20 mouse cellular contexts compared by ENCODE assay signal in genomic region chr2:150826426-150826825, GRCm38 (mm10). TPM values are rescaled to one million over a fixed set of nuclear protein-coding genes. Genes with fewer than 3 reads are reported as not detected.
DNase-seq lines count a peak whose midpoint lies in the region; TF ChIP-seq lines count a peak whose summit lies in the region.
"Had no signal": no experiment of that assay in that cellular context is flagged by ENCODE, and none has a peak within 500 bp of the region (broad histone marks: within the 10 kb centered on the region; RNA-seq: fewer than 3 reads in every experiment).

No protein-coding gene starts in this region.

- no peak overlapping the region for H3K4me3 ChIP-seq in gastrocnemius, adult 2 months
- no peak overlapping the region for H3K4me3 ChIP-seq in layer of hippocampus, adult 2 months
- H3K4me3 ChIP-seq: embryonic facial prominence, embryonic 15.5 days; forebrain, embryonic 10.5 days; neural tube, embryonic 15.5 days; stomach, embryonic 15.5 days had no signal

- H3K27ac ChIP-seq in gastrocnemius, adult 2 months = no peak overlapping the region
- H3K27ac ChIP-seq in layer of hippocampus, adult 2 months = peak overlapping the region; percentile 53
- H3K27ac ChIP-seq: embryonic facial prominence, embryonic 15.5 days; forebrain, embryonic 10.5 days; hindbrain, postnatal 0 days; kidney, postnatal 0 days; neural tube, embryonic 15.5 days; stomach, embryonic 15.5 days had no signal

- intact Hi-C loops in gastrocnemius, adult 2 months (cut with DNase I) = no loop called here
- intact Hi-C loops in gastrocnemius, postnatal 36 days (cut with DNase I) = no loop called here

- TF ChIP-seq CTCF in gastrocnemius, adult 2 months (IDR thresholded peaks at IDR 0.05) = no peak
- TF ChIP-seq CTCF in layer of hippocampus, adult 2 months (conservative IDR thresholded peaks at IDR 0.05) = no peak

- peak; percentile 40 for DNase-seq in gastrocnemius, adult 2 months
- no peak for DNase-seq in gastrocnemius, postnatal 36 days
- DNase-seq in layer of hippocampus, adult 2 months (ENCODE audit: low spot score in 2 of 2) = no peak
- no peak for DNase-seq in layer of hippocampus, postnatal 25 days (ENCODE audit: extremely low spot score in 1 of 2, low spot score in 1 of 2)
- DNase-seq in fat pad, adult 2 months (ENCODE audit: extremely low read depth, low read depth, low spot score) = peak; percentile 94
- peak; percentile 45 for DNase-seq in skeletal muscle tissue, adult 2 months (ENCODE audit: low read depth, low spot score)
- no peak for DNase-seq in kidney, adult 9 months
- DNase-seq in right cerebral cortex, adult 2 months (ENCODE audit: low spot score in 2 of 2) = no peak
- DNase-seq: cerebellum, adult 11-12 months; cerebellum, postnatal 25 days; gastrocnemius, postnatal 14 days; lung, adult 18-20 months; lung, postnatal 14 days; right cerebral cortex, postnatal 14 days had no signal

RNA-seq across cellular contexts. Expression of gene Pygb, which starts 39.9 kb away (rescaled TPM):
- 1 to 10 TPM; 4.9 to 5.5 TPM for total RNA-seq in gastrocnemius, adult 2 months (2021)
- total RNA-seq in gastrocnemius, postnatal 36 days (2021) = 1 to 10 TPM; 4.2 to 4.6 TPM
- total RNA-seq in layer of hippocampus, adult 2 months (2021) = 100 to 1,000 TPM; 203 to 212 TPM
- total RNA-seq in layer of hippocampus, postnatal 25 days (2021) = 100 to 1,000 TPM; 172 to 203 TPM

Comparison
In these comparisons a context has a peak if more than half of its experiments do, and no peak if none do; other contexts are left out.
1. DNase-seq: peak in gastrocnemius, adult 2 months (single experiment), fat pad, adult 2 months (single experiment) and skeletal muscle tissue, adult 2 months (single experiment); none in gastrocnemius, postnatal 36 days (0 of 2), layer of hippocampus, adult 2 months (0 of 2), layer of hippocampus, postnatal 25 days (0 of 2), kidney, adult 9 months (single experiment) and right cerebral cortex, adult 2 months (0 of 2).
2. RNA of gene Pygb, which starts 39.9 kb away (total RNA-seq): 203 to 212 TPM in layer of hippocampus, adult 2 months and 172 to 203 TPM in layer of hippocampus, postnatal 25 days; 4.9 to 5.5 TPM in gastrocnemius, adult 2 months and 4.2 to 4.6 TPM in gastrocnemius, postnatal 36 days; every median in the first group is over 10 times any median in the second.